Mouse (Mus musculus) gastrocnemius, adult 18-20 months (tissue): ENCODE results near the gene Cntn1. TPM values are rescaled to one million over a fixed set of nuclear protein-coding genes. Genes with fewer than 3 reads are reported as not detected.

Experiments
- DNase-seq: peaks from one replicate; pipeline ENCODE4 v3.0.0; 2021; ENCODE audit warnings: low spot score
- total RNA-seq, 2 experiments: library from RNA; stranded (reverse); gene quantifications; 2 replicates each; pipeline ENCODE4 v1.2.3; 2021

Gene Cntn1
- total RNA-seq, 2 experiments from 2014 or later, result 0.18 to 0.24 TPM

- DNase-seq, result no peak
Observed at GRCm38 (mm10) chr15:92137026-92137425, 86.1 kb downstream of the Cntn1 start.

- no peak for DNase-seq
Observed at GRCm38 (mm10) chr15:92141972-92142371, 91.0 kb downstream of the Cntn1 start.

- no peak for DNase-seq
Observed at GRCm38 (mm10) chr15:92154921-92155320, 104.0 kb downstream of the Cntn1 start.

- no peak for DNase-seq
Observed at GRCm38 (mm10) chr15:92160855-92161162, 109.8 kb downstream of the Cntn1 start.

GRCm38 (mm10) chr15:92161163-92162025 is 110.4 kb downstream of the Cntn1 start:
- no peak for DNase-seq

GRCm38 (mm10) chr15:92162835-92163234 is 111.9 kb downstream of the Cntn1 start:
- DNase-seq, result no peak

GRCm38 (mm10) chr15:92164127-92164526 is 113.2 kb downstream of the Cntn1 start:
- DNase-seq, result no peak

GRCm38 (mm10) chr15:92166266-92166665 is 115.3 kb downstream of the Cntn1 start:
- no peak for DNase-seq

- DNase-seq, result no peak
Observed at GRCm38 (mm10) chr15:92175739-92176138, 124.8 kb downstream of the Cntn1 start.

GRCm38 (mm10) chr15:92177413-92177812 is 126.4 kb downstream of the Cntn1 start:
- no peak for DNase-seq

- DNase-seq, result no peak
Observed at GRCm38 (mm10) chr15:92185484-92185883, 134.5 kb downstream of the Cntn1 start.

- peak; percentile 6 for DNase-seq
Observed at GRCm38 (mm10) chr15:92190000-92190399, 139.0 kb downstream of the Cntn1 start.

- DNase-seq, result no peak
Observed at GRCm38 (mm10) chr15:92200326-92200985, 149.5 kb downstream of the Cntn1 start.

- no peak for DNase-seq
Observed at GRCm38 (mm10) chr15:92206695-92207094, 155.7 kb downstream of the Cntn1 start.

GRCm38 (mm10) chr15:92209778-92210177 is 158.8 kb downstream of the Cntn1 start:
- DNase-seq, result no peak

GRCm38 (mm10) chr15:92210486-92211235 is 159.7 kb downstream of the Cntn1 start:
- no peak for DNase-seq

GRCm38 (mm10) chr15:92215841-92216240 is 164.9 kb downstream of the Cntn1 start:
- no peak for DNase-seq

- DNase-seq, result no peak
Observed at GRCm38 (mm10) chr15:92221446-92221845, 170.5 kb downstream of the Cntn1 start.

GRCm38 (mm10) chr15:92231386-92231785 is 180.4 kb downstream of the Cntn1 start:
- DNase-seq, result no peak

GRCm38 (mm10) chr15:92235836-92236235 is 184.9 kb downstream of the Cntn1 start:
- DNase-seq, result no peak

- DNase-seq, result peak; percentile 26
Observed at GRCm38 (mm10) chr15:92264980-92265707, 214.2 kb downstream of the Cntn1 start.

GRCm38 (mm10) chr15:92268341-92268740 is 217.4 kb downstream of the Cntn1 start:
- DNase-seq, result no peak
